Mouse (Mus musculus) olfactory bulb, adult 2 months (tissue): ENCODE data around the gene Aspg.

ENCODE experiments used
- CTCF ChIP-seq: fragments of 200-500 bp; IDR thresholded peaks from 2 replicates; pipeline ENCODE4 v1.5.1; 2012; ENCODE audit warnings: low read depth, mild to moderate bottlenecking, low read length, moderate library complexity; ENCODE audit not compliant: insufficient read depth
- POLR2A ChIP-seq: fragments of 200-500 bp; IDR thresholded peaks from 2 replicates; pipeline ENCODE4 v1.6.1; 2012; ENCODE audit warnings: mild to moderate bottlenecking, low read depth, low read length, moderate library complexity; ENCODE audit not compliant: insufficient read depth

DNA sequence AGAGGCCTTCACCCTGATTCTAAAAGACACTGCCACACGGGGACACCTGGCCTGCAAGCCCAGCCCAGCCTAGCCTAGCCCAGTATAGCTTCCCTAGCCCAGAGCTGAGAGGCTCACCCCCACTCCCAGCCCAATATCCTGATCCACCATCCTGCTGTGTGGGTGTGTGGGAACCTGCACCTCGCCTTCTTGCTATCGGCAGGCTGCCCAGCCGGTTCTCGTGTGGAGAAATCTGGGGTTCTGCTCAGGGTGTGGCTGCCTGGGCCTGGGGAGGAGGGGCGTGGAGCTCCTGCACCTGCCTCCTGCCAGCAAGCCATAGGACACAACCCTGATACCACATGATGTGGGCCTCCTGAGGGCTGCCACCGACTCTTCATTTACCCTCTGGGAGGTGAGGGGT lies 11.2 kb downstream of the Aspg start:
- TF ChIP-seq CTCF = no peak
- no peak for TF ChIP-seq POLR2A
